Mouse (Mus musculus) c-Kit-positive CD71-positive TER-119-negative erythroid progenitor cells, embryonic 14.5 days (primary cell): ENCODE measurements around the gene Sh2d2a.
A peak's percentile ranks its signal among the peaks of the same experiment; 100 is the strongest.
"Not testable (repeated sequence)": the region's sequence is repeated elsewhere in the genome, so short reads cannot be mapped to it uniquely, and the experiment has no call there.

Source experiments
- DNase-seq: peaks from one replicate; pipeline ENCODE4 v3.0.0-alpha.2; 2013; ENCODE audit warnings: low read depth

The Sh2d2a gene

DNA sequence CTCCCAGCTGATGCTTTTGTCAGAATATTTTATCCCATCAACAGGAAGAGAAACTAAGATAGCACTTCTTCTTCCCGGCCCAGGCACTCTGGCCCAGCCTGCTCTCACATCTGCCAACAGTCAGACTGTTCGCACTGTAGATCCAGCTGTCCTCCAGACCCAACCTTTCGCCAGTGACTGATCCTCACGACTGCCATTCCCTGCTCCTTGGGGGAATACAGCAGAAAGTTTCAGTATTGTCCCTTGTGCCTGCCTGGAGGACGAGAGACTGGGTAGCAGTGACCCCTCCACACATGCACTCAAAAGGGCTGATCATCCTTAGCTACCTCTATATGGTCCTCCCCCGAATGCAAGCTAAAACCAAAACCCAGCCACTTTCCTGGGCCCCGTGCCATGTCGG, 9.4 kb downstream of the Sh2d2a start:
- DNase-seq = no peak

DNA sequence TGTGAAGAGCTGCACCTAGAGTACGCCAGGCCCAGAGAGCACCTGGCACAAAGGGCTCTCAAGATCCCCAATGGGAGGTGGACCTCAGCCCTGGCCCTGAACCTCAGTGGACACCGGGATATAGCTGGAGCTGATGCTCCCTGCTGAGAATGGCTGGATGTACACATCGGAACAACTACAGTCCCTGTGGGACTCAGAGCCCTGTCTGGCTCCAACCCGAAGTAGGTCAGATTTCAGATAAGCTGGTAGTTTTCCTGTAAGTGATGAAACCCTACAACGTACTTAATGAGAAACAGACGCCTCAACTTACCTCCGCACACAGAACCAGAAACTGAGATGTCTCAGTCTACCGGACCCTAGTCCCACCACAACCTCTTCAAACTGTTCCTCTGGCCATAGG, 11.1 kb downstream of the Sh2d2a start:
- DNase-seq = no peak

DNA sequence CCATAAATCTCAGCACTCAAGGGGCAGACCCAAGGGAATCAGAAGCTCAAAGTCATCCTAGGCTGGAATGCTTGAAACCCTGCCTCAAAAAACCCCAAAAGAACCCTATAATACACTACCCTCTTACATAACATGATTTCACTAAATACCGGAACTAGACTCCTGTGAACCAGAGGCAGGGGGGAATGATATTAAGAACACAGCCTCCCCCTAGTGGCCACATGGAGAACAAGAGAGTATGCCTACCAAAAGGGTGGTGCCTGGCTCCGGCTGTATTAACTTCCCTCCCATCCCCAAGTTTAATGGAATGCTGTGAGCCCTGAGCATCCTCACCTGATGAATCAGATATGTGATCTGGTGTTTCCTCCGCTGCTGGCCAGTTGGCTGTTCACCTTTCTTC, 13.3 kb downstream of the Sh2d2a start:
- DNase-seq = peak; percentile 46

DNA sequence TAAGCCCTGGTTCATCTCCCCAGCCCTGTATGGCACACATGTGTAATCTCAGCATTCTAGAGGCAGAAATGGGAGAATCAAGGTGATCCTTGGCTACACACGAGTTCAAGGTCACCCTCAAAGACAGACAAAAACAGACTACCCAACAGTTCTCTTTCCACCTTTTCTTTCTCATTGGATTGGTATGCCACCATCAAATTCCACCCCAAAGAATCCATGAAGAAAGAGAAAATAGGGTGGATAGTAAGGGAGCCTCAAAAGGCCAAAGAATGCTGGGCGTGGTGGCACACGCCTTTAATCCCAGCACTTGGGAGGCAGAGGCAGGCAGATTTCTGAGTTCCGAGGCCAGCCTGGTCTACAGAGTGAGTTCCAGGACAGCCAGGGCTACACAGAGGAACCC, 17.6 kb downstream of the Sh2d2a start:
- DNase-seq = not testable (repeated sequence)

DNA sequence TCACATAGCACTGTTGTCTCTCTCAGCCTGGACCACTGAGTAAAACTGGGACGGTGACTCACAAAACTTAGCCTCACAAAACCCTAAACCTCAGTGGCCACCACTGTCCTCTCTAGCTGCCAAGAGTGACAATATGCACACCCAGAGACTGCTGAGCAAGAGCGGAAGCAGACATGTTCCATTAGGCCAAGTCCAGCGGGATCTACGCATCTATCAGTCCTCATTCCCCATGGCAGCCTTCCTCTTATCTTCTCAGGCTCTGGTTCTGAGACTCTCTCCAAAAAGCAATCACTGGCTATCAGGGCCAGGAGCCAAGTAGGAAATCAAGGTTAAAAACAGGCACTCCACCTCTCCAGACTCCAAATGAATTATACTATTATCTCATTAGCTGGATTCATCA, 31.2 kb downstream of the Sh2d2a start:
- no peak for DNase-seq

DNA sequence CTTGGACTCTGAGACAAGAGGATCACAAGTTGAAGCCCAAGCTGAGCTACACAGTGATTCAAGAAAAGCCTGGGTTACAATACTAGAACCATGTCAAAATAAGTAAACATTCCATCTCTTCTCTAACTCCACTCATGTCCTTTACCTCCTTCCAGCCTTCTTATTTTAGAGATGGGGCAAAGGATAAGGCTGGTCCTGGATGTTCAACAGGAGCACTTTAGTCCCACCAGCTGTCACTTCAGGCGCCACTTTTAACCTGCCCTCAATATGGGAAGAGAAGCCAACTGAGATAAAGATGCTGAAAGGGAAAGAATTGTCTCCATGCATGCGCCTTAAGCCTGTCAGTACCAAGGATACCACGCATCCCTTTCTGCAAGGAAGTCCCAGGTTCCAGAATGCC, 37.7 kb downstream of the Sh2d2a start:
- DNase-seq = no peak

DNA sequence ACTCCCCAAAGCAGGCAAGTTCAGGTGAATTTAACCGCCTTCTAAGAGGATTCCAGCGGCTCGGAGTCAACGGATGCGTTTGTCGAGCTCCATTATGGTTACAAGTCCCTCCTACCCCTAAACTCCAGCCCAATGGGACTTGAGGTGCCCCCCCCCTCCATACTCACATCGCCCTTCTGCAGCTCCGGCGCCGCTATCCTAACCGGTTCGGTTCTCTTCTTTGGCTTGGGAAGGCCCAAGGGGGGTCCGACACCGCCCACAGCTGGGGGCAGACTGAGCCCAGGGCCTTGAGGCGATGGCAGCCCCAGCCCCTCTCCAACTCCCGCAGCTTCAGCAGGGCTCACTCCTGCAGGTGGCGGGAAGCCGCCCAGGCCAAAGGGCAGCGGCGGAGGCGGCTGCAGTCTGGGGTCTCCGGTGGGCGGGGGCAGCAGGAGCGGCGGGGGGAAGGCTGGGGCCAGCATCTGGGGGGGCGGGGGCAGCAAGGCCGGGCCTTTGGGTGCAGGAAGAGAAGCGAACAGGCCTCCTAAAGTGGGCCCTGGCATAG, 38.2 kb downstream of the Sh2d2a start:
- no peak for DNase-seq

DNA sequence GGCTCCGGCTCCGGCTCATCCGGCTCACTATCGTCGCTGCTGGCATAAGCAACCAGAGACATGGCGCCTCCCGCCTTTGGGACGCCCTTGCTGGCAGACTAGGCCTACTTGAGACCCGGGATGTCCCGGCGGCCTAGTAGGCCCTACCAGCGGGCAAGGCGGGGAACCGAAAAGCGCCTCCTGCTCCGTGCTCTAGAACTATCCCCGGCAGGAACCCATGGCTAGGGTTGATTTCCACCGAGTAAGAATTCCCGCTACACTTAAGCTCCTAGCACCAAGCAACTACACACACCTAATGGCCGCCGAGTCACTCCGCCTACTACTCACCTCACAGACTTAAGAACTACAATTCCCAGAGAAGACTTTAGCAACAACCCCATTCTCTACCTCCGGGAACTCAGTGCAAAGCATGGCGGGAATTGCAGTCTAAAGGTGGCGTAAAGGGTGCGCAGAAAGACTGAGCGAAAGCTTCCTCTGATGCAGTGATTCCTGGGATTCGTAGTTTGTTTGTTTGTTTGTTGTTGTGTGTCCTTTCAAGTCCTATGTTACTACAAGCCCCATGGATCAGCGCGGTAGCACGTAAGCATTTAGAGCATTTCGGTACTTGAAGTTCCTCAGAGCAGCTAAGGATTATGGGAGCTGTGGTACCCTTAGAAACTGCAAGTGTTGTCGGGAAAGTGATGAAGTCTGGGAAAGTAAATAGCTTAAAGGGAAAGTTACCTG, 38.9 kb downstream of the Sh2d2a start, which contains the start of gene Prcc:
Prcc (minus strand) TSS at position 328 of the 723 bp plus-strand sequence.
- DNase-seq = peak; percentile 96

DNA sequence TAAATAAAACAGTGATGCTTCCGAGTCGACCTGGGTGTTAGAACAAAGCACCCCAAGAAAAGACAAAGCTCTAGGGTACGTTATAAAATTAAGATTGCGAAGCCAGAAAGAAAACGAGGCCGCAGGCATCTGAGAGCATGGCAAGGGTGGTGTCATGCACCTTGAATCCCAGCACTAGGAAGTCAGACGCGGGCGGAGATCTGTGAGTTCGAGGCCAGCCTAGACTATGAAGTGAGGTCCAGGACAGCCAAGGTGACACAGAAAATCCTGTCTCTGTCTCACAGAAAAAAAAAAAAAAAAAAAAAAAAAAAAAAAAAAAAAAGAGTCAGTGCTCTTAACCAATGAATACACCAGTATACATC, 39.4 kb downstream of the Sh2d2a start:
- no peak for DNase-seq

DNA sequence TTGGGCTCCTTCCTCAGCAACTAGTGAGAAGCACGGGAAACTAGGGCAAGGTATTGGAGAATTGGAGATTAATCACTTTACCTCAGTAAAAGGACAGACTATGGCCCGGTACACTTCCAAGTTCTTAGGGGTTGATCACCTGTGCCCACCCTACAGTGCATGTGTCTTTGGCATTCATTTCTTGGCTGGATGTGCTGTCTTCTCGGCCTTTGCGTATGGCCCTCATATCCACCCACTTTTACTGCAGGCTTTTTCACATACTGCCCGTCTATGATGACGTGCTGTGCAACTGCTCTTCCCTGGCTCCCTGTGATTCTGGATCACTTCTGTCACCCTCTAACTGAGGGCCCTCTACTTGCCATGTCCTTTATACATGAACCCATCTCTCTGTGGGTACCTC, 39.9 kb downstream of the Sh2d2a start:
- no peak for DNase-seq

DNA sequence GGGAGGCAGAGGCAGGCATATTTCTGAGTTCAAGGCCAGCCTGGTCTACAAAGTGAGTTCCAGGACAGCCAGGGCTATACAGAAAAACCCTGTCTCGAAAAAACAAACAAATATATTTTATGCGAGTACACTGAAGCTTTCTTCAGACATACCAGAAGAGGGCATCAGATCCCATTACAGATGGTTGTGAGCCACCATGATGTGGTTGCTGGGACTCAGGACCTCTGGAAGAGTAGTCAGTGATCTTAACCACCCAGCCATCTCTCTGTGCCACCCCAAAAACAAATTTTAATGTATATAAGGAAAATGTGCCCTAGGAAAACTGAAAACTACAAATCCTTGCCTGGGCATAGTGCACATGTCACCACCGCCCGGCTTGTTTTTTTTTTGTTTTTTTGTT, 40.8 kb downstream of the Sh2d2a start:
- not testable (repeated sequence) for DNase-seq

DNA sequence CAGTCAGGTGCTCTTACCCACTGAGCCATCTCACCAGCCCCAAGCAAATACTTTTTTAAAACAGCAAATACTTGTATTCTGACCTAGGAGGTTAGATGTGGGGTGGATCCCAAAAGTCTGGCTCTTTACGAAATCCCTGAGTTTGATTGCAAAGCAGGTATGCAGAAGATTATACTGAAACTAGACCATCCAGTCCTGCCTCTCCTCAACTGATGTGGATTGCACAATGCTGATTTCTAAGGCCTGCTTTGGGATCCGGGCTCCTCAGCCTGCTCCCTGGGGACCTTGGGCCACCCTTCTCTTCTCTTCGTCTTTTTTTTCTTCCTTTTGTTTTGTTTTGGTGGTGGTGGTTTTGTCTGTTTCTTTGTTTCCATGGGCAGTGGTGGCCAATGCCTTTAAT, 44.9 kb downstream of the Sh2d2a start:
- DNase-seq = no peak

DNA sequence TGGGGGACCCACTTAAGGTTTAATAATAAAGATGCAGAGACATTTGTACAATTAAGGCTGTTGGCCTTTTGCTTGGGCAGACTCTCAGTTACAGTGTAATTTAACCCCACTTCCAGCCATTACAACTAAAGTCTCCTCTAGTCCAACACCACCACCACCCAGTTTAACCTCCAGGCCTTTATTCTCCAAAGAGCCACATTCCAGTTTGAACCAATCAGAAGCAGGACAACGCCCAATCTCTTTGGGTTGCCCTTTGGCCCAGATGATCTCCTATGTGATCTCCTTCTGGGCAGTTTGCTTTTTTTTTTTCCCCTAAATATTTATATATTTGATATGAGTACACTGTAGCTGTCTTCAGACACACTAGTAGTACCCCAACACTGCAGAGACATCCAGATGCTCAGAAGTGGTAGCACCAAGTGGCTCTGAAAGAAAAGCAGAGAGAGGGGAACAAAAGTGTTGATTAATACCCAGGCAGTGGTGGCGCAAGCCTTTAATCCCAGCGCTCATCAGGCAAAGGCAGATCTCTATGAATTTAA, 46.9 kb downstream of the Sh2d2a start:
- no peak for DNase-seq

DNA sequence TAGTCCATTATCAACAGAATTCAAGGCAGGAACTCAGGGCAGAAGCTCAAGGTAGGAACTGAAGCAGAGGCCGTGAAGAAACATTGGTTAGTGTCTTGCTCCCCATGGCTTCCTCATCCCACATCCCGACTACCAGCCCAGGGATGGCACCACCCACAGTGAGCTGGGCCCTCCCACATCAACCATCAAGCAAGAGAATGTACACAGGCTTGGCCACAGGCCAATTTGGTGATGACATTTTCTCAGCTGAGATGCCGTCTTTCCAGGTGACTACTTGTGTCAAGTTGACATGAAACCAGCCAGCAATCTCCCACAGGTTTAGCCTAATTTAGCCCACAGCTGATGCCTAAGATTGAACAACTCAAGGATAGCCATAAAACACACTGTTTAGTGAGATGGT, 52.7 kb downstream of the Sh2d2a start:
- no peak for DNase-seq

DNA sequence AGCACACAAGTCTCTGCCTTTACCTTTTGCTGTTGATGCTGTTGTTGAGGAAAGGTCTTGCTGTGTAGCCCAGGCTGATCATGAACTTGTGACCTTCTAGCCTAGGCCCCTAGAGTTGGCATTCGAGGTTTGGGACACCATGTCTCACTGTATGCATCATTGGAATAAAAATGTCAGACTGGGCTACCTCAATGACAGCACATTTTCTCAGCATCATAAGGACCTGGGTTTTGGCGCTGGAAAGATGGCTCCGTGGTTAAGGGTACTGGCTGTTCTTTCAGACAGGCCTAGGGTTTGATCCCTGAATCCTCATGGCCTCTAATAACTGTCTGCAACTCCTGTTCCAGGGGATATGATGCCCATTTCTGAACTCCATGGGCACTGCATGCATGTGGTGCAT, 53.2 kb downstream of the Sh2d2a start:
- no peak for DNase-seq

DNA sequence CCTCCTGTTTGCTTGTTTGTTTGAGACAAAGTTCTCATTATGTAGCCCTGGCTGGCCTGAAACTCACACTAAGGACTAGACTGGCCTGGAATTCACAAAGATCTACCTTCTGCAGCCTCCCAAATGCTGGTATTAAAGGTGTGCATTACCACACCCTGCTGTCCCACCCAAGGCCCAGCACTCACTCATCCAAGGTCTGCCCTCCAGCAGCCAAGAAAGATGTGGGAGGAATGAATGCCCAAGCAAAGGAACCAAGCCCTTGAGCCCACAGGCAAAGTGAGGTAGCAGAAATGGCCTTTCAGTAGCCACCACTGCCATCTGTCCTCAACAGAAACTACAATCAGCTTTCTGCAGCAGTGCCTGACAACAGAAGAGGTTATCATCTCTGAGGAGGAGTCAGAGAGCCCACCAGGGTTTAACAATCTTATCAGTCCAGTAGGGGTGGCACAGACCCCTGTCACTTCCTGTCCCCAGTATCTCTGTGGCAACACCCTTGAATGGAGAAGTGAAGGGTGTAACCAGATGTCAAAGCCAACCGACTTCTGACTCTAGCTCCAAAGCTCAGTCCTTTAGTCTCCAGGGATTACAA, 54.6 kb downstream of the Sh2d2a start:
- DNase-seq = peak; percentile 88

DNA sequence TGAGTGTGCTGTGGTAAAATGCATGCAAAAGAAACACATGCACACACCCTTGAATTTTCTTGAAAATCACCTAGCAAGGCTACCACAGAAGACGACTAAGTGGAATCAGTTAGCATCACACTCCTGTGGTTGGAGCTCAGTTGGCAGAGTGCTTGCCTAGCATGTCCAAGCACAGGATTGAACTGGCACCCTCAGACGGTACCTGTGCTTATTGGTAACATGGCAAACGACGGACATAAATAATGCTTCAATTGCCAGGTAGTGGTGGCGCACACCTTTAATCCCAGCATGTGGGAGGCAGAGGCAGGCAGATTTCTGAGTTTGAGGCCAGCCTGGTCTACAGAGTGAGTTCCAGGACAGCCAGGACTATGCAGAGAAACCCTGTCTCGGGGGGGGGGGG, 55.4 kb downstream of the Sh2d2a start:
- not testable (repeated sequence) for DNase-seq

DNA sequence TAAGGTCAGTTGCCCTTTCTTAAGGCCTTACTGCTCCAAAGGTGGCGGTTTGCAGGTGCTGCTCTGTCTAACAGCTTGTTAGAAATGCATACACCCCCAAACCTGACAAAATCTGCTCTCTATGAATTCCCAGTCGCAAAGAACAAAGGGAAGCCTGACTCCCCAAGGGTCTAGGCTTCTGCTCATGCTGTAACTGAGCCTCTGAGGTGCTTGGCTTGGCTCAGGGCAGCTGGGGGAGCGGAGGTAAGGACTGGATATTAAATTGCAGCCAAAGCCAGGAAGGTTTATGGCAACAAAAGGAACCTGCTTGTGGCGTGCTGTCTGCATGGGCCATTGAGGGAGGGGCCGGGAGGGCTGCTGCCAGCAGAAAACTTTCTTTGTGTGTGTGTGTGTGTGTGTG, 57.3 kb downstream of the Sh2d2a start:
- DNase-seq = no peak
